Mouse (Mus musculus): ENCODE results near the gene Cdh22. TPM values are rescaled to one million over a fixed set of nuclear protein-coding genes. Genes with fewer than 3 reads are reported as not detected.

Cdh22 gene
- polyA plus RNA-seq, 1 experiment: 1.3 TPM

GRCm38 (mm10) chr2:165215103-165215951 lies 19.3 kb downstream of the Cdh22 start:
- WGBS: 9% methylated on average over 39 of the region's 39 CpGs
- no peak for TF ChIP-seq CTCF (IDR thresholded peaks at IDR 0.05; ENCODE audit: extremely low read depth, insufficient read depth, insufficient read length, insufficient replicate concordance)
- no peak for TF ChIP-seq POLR2A (IDR thresholded peaks at IDR 0.05; ENCODE audit: low read depth, low read length)
- Histone ChIP-seq H3K36me3 (ENCODE audit: control insufficient read depth, insufficient read depth, low read length) (no peaks in the 10 kb centered on the region), H3K4me1 (ENCODE audit: control insufficient read depth, insufficient read depth, insufficient read length) (no peaks in the 10 kb centered on the region), H3K4me3 (ENCODE audit: extremely low read depth, insufficient read depth, insufficient read length) (no peak overlapping the region), H3K27me3 (ENCODE audit: control insufficient read depth, insufficient read depth, low read length) (peaks cover 17% of the 10 kb centered on the region), H3K27ac (ENCODE audit: insufficient read depth, low read length) (no peak overlapping the region)
- no peak for DNase-seq (ENCODE audit: low read depth in 1 of 2, low spot score in 2 of 2)

GRCm38 (mm10) chr2:165211426-165212079 lies 23.1 kb downstream of the Cdh22 start:
- 8% methylated on average over 20 of the region's 20 CpGs for WGBS
- Histone ChIP-seq H3K36me3 (ENCODE audit: control insufficient read depth, insufficient read depth, low read length) (no peaks in the 10 kb centered on the region), H3K4me3 (ENCODE audit: extremely low read depth, insufficient read depth, insufficient read length) (no peak overlapping the region), H3K27ac (ENCODE audit: insufficient read depth, low read length) (no peak overlapping the region), H3K4me1 (ENCODE audit: control insufficient read depth, insufficient read depth, insufficient read length) (no peaks in the 10 kb centered on the region), H3K27me3 (ENCODE audit: control insufficient read depth, insufficient read depth, low read length) (peaks cover 17% of the 10 kb centered on the region)
- no peak for DNase-seq (ENCODE audit: low read depth in 1 of 2, low spot score in 2 of 2)
- TF ChIP-seq CTCF (IDR thresholded peaks at IDR 0.05; ENCODE audit: extremely low read depth, insufficient read depth, insufficient read length, insufficient replicate concordance) (no peak), POLR2A (IDR thresholded peaks at IDR 0.05; ENCODE audit: low read depth, low read length) (no peak)

- TF ChIP-seq POLR2A (IDR thresholded peaks at IDR 0.05; ENCODE audit: low read depth, low read length) (no peak), CTCF (IDR thresholded peaks at IDR 0.05; ENCODE audit: extremely low read depth, insufficient read depth, insufficient read length, insufficient replicate concordance) (no peak)
- H3K27ac ChIP-seq (ENCODE audit: insufficient read depth, low read length): no peak overlapping the region
- DNase-seq (ENCODE audit: low read depth in 1 of 2, low spot score in 2 of 2): no peak
- WGBS: 6% methylated on average over 15 of the region's 15 CpGs
- no peaks in the 10 kb centered on the region for H3K36me3 ChIP-seq (ENCODE audit: control insufficient read depth, insufficient read depth, low read length)
- H3K4me3 ChIP-seq (ENCODE audit: extremely low read depth, insufficient read depth, insufficient read length): no peak overlapping the region
- H3K27me3 ChIP-seq (ENCODE audit: control insufficient read depth, insufficient read depth, low read length): peaks cover 17% of the 10 kb centered on the region
- H3K4me1 ChIP-seq (ENCODE audit: control insufficient read depth, insufficient read depth, insufficient read length): no peaks in the 10 kb centered on the region
Measured at GRCm38 (mm10) chr2:165210948-165211347, 23.7 kb downstream of the Cdh22 start.

GRCm38 (mm10) chr2:165207689-165208088 lies 27.0 kb downstream of the Cdh22 start:
- TF ChIP-seq POLR2A (IDR thresholded peaks at IDR 0.05; ENCODE audit: low read depth, low read length) (no peak), CTCF (IDR thresholded peaks at IDR 0.05; ENCODE audit: extremely low read depth, insufficient read depth, insufficient read length, insufficient replicate concordance) (no peak)
- Histone ChIP-seq H3K27ac (ENCODE audit: insufficient read depth, low read length) (no peak overlapping the region), H3K27me3 (ENCODE audit: control insufficient read depth, insufficient read depth, low read length) (peaks cover 8% of the 10 kb centered on the region; the same call in 1 of the 2 replicates), H3K4me3 (ENCODE audit: extremely low read depth, insufficient read depth, insufficient read length) (no peak overlapping the region), H3K36me3 (ENCODE audit: control insufficient read depth, insufficient read depth, low read length) (no peaks in the 10 kb centered on the region), H3K4me1 (ENCODE audit: control insufficient read depth, insufficient read depth, insufficient read length) (no peaks in the 10 kb centered on the region)
- DNase-seq (ENCODE audit: low read depth in 1 of 2, low spot score in 2 of 2): no peak
- 68% methylated on average over 11 of the region's 11 CpGs for WGBS

DNA sequence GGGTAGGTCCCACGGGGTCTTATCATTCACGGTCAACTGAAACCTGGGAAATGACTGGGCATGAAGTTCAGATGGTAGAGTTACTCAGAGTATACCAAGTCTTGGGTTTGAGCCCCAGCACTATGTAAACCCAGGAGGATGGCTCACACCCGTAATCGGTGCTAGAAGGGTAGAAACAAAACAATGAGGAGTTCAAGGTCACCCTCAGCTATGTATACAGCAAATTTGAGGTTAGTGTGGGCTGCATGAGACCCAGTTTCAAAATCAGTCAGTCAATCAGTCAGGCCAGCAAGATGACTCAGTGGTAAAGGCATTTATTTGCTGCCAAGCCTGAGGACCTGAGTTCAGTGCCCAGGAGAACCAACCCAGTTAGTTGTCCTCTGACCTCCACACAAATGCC lies 27.6 kb downstream of the Cdh22 start:
- Histone ChIP-seq H3K4me1 (ENCODE audit: control insufficient read depth, insufficient read depth, insufficient read length) (no peaks in the 10 kb centered on the region), H3K27me3 (ENCODE audit: control insufficient read depth, insufficient read depth, low read length) (peaks cover 5% of the 10 kb centered on the region; the same call in 1 of the 2 replicates), H3K4me3 (ENCODE audit: extremely low read depth, insufficient read depth, insufficient read length) (no peak overlapping the region), H3K27ac (ENCODE audit: insufficient read depth, low read length) (no peak overlapping the region), H3K36me3 (ENCODE audit: control insufficient read depth, insufficient read depth, low read length) (no peaks in the 10 kb centered on the region)
- WGBS: 74% methylated on average over 4 of the region's 4 CpGs
- TF ChIP-seq POLR2A (IDR thresholded peaks at IDR 0.05; ENCODE audit: low read depth, low read length) (no peak), CTCF (IDR thresholded peaks at IDR 0.05; ENCODE audit: extremely low read depth, insufficient read depth, insufficient read length, insufficient replicate concordance) (no peak)
- no peak for DNase-seq (ENCODE audit: low read depth in 1 of 2, low spot score in 2 of 2)

DNA sequence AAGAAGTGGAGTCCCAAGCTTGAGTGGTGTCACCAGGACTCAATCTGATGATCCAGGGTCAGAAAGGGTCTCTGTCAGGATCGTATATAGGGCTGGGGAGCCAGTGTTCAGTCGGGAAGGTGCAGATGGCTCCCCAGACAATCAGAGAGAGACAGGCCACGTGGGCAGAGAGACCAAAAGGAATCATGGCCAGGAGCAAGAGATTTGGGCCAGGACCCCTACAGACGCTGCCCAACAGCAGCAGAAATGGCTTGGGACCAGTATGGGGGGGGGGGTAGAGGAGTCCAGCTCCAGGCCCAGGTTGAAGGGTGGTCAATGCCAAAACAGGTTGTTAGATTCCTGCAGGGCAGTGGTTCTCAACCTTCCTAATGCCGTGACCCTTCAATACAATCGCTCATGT lies 29.2 kb downstream of the Cdh22 start:
- Histone ChIP-seq H3K36me3 (ENCODE audit: control insufficient read depth, insufficient read depth, low read length) (no peaks in the 10 kb centered on the region), H3K4me3 (ENCODE audit: extremely low read depth, insufficient read depth, insufficient read length) (no peak overlapping the region), H3K27ac (ENCODE audit: insufficient read depth, low read length) (no peak overlapping the region), H3K4me1 (ENCODE audit: control insufficient read depth, insufficient read depth, insufficient read length) (no peaks in the 10 kb centered on the region), H3K27me3 (ENCODE audit: control insufficient read depth, insufficient read depth, low read length) (no peaks in the 10 kb centered on the region; the same call in 1 of the 2 replicates)
- TF ChIP-seq CTCF (IDR thresholded peaks at IDR 0.05; ENCODE audit: extremely low read depth, insufficient read depth, insufficient read length, insufficient replicate concordance) (no peak), POLR2A (IDR thresholded peaks at IDR 0.05; ENCODE audit: low read depth, low read length) (no peak)
- DNase-seq (ENCODE audit: low read depth in 1 of 2, low spot score in 2 of 2): no peak
- WGBS: 65% methylated on average over 6 of the region's 6 CpGs
